Mouse (Mus musculus) adrenal gland, postnatal 36 days (tissue): ENCODE data around the gene Lbx1. TPM values are rescaled to one million over a fixed set of nuclear protein-coding genes. Genes with fewer than 3 reads are reported as not detected.

Experiments used
- DNase-seq, 2 experiments: peaks; one replicate each; pipeline ENCODE4 v3.0.0; 2021; ENCODE audit warnings: mixed read lengths in 1 of 2
- long read RNA-seq, 2 experiments: library from polyadenylated mRNA; stranded (forward); transcript quantifications; one replicate each; pipeline ENCODE4 v2.0.0; 2021; ENCODE audit warnings: borderline sequencing depth in 2 of 2
- total RNA-seq, 2 experiments: library from RNA; stranded (reverse); gene quantifications; 2 replicates each; pipeline ENCODE4 v1.2.3; 2021

Lbx1 gene
- total RNA-seq = under 1 TPM; 0.10 to 0.17 TPM
- long read RNA-seq, experiment 1 = 0 reads
- long read RNA-seq, experiment 2 = 0 reads

DNA sequence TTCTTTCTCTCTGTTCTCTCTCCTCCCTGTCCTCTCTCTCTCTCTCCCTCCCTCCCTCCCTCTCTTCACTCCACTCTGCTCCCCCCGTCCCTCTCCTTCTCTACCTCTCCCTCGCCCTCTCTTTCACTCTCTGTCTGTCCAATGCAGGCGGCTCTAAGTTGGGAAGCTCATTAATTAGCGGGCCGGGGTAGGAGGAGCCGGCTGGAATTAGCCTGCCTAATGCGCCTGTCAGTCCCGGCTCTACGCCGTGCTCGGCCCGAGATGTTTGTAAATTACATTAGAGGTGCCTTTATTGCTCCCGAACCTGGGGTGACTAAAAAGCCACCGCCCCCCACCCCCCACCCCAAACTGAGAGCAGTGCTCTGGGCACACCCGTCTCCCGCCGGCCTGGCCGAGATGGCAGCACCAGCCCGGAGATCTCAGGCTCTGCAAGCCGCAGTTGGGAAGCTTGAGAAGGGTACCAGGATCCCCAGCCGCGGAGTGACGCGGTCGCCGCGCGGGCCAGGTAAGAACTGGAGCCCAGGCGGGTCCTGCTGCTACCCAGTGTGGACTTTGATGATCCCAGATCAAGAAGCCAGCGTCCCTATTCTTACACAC, at the start of gene Lbx1:
Gene Lbx1, minus strand, starts transcription at position 47 of the 597 bp plus-strand sequence.
- no peak for DNase-seq

DNA sequence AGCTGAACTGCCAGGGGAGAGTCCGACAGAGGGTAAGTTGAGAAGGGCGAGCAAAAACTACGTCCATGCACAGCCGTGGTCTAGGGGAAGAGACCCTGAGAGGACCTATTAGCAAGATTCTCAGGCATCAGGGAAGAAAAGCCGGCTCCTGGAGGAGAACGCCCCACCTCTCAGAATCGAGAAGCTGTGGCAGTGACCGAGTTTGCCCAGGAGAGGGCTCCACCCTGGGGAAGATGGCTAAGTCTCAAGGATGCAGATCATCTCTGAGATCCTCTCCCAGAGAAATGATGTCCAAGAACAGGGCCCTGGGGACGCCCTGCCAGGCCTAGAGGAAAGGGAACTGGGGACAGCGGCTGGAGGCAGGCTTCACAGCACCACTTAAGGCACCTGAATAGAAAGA, 47.7 kb upstream of the Lbx1 start:
- peak; percentile 72 to 78 for DNase-seq

- DNase-seq = no peak
Measured at GRCm38 (mm10) chr19:45276196-45276595, 40.6 kb upstream of the Lbx1 start.

- no peak for DNase-seq
Measured at GRCm38 (mm10) chr19:45271986-45272385, 36.4 kb upstream of the Lbx1 start.

- DNase-seq = no peak
Measured at GRCm38 (mm10) chr19:45262995-45263394, 27.4 kb upstream of the Lbx1 start.

- DNase-seq = peak in 1 of 2 experiments; percentile 20
Measured at GRCm38 (mm10) chr19:45257414-45258326, 22.1 kb upstream of the Lbx1 start.

DNA sequence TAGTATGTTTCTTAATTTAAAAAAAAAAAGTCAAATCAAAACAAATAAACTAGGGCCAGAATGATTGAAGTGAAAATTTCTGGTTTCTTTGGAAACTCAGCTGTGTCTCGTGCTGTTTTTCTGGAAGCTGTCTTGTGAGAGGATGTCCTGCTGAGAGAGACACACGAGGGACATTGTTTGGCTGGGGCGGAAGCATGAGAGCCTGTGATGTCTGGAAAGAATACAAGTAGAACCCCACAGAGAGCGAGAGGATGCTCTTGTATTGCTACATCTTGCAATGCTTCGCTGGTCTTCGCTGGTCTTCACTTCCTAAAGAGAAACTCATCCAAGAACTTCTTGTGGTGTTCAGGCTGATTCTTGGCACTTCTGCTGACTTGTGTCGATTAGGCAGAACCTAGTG, 19.2 kb upstream of the Lbx1 start:
- DNase-seq = no peak

DNA sequence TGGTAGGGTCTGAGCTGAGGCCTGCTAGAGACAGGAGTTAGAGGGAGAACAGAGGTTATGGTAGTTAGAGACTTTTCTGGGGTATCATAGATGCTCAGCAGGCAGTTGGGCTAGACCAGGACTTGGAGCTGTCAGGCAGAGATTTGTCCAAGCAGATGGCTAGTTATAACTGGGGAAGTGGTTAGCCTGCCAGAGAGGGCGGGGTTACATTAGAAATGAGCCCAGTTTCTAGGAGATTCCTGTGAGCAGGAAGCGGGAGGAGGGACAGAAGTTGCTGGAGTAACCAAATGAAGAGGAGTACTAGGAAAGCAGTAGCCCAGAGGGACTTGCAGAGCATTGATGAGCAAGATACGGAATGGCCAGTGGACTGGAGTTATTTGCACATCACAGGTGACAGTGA, 16.8 kb upstream of the Lbx1 start:
- no peak for DNase-seq

DNA sequence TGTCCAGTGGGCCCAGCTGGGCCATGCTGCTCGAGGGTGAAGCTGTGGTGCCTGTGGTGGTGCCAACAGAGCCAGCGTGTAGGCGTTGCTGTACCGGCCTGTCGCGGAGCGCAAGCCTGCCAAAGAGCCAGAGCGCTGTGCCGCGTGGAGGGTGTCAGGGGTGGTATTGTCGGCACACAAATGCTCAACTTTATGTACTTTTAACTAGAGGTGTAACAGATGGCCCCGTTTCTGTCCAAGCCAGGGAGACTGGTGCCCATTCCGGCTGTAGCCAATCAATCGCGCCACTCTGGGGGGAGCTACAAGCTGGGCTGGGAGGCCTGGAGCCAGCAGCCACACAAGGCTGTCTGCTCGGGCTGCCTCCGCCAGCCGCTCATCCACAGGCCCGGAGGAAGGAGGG, 13.1 kb upstream of the Lbx1 start:
- no peak for DNase-seq

DNA sequence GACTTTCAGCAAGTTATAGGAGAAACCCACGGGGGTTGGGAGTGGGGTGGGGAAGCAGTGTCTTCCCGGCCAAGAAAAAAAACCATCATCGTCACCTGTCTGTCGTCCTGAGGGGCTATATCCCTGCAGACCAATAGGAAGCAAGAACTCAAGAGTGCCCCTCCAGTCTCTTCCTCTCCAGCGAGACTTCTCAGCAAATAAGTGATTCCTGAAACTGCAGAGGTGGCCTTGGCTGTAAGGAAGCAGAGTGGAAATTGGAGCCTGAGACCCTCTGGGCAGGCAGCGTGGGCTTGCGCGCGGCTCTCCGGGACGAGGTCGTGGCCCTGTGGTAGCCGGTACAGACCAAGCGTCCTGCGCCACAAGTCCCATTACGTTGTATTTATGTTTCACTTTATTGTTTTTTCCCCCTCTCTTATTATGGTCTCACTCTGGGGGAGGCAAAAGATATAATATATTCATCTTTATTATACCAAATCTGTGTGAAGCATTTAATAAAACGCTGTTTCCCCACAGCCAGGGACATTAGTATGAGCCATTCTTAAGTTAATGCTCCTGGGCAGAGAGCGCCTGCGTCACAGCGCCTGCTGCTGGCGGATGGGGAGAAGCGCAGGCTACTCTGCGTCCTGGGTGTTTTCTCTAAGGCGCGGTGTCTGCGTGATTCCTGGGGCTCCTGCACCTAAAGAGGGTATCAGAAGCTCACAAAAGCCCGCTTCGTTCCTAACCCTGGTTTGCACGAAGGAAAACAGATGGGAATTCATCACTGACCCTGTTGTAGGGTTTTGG, 8.5 kb upstream of the Lbx1 start:
- DNase-seq = peak; percentile 45 to 53

GRCm38 (mm10) chr19:45243264-45243602, 7.6 kb upstream of the Lbx1 start:
- no peak for DNase-seq

GRCm38 (mm10) chr19:45242348-45243263, 7.0 kb upstream of the Lbx1 start:
- DNase-seq = no peak

DNA sequence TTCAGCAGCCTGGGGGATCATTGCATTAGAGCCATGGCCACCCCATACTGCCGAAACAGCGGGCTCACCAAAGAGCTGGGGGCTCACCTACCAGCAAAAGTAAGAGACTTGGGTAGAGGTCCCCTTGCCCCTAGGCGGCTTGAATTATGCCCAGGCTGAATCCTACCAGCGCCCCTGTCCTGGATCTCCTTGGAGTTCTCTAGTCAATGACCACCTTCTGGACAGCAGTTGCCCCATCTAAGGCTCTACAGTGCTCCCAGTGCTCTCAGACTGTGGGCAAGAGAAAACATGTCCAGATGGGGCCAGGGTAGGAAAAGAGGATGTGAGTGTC, 6.4 kb upstream of the Lbx1 start:
- DNase-seq = no peak

DNA sequence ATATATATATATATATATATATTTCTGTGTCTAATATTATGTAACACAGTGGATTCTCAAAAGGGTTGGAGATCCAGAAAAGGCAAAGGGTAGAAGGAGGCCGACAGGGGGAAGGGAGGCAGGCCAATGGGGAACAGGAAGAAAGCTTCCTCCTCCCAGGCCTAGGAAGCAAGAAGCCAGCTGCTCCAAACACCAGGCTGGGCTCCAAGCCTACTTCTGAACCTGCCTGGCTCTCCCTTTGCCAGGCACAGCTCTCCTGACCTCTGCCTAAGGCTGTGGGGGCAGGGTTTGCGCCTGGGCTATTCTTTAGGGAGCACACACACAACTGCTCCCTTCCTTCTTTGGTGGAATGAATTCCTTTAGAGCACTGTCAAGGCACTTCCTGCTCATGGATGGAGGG, 4.4 kb upstream of the Lbx1 start:
- no peak for DNase-seq

- DNase-seq = no peak
Measured at GRCm38 (mm10) chr19:45239191-45239590, 3.6 kb upstream of the Lbx1 start.

- DNase-seq = no peak
Measured at GRCm38 (mm10) chr19:45237665-45238209, 2.1 kb upstream of the Lbx1 start.

- no peak for DNase-seq
Measured at GRCm38 (mm10) chr19:45237099-45237498, 1.5 kb upstream of the Lbx1 start.

DNA sequence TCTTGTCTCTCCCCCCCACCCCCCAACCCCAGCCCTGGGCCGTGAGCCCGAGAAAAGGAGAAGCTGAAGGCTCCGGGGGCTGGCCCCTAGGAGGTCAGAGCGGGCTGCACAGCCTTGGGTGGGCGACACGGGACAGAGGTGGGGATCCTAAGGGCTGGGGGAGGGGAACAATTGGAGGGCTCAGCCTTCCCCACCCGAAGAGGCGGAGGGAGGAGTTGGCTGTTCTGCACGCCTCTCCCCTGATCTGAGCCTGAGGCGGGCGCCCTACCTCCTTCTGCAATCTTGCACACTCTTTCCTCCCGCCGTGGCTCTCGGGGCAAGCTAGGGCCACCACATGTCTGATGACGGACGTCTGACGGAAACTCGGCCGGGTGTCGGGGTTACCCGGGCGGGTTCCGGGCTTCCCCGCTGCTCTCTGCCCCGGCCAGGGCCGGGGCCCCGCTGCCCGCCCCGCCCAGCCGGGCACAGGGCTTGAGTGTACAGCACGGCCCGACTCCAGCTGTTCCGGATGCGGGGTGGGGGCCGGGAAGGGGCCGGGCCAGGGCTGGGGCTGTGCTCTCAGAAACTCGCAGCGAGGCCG, 841 bp upstream of the Lbx1 start:
- DNase-seq = no peak

DNA sequence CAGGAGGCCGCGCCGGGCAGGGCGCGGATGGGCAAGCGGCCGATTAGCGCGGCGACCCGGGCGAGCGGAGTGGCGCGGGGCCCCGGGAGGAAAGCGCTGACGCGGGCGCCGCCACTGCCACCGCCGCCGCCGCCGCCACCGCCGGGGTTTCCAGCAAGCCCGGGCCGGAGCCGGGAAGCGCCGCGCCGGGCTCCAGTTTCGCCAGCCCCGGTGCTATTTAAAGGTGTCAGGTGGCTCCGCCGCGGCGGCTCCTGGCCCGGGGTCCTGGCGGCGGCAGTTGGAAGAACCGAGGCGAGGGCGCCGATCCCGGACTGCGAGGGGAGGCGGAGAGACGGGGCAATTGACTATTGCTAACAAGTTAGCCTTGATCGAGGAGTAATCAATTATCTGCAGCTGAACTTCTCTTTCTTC, 276 bp downstream of the Lbx1 start:
- no peak for DNase-seq

DNA sequence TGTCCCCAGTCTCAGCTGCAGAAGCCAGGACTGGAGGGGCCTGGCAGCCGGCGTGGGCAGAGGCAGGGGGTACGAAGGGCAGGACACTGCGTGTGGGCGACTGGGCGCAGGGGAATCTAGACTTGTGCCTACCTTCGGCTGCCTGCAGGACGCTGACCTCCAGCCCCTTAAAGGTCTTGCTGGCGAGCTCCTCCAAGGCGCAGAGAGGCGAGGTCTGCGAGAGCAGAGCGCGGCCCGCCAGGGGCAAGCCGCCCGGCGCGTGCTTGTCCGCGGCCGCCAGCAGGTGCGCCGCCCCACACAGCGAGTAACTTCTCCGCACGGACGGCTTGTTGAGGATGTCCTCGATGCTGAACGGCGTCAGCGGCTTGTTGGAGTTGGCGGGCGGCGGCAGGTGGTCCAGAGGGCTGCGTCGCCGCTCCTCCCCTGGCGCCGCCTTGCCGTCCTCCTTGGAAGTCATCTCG, 811 bp downstream of the Lbx1 start:
- DNase-seq = no peak

- DNase-seq = no peak
Measured at GRCm38 (mm10) chr19:45234191-45234770, 1.3 kb downstream of the Lbx1 start.
